Mouse (Mus musculus): ENCODE measurements at regions not wholly inside any gene's neighbourhood (a gene's known extent, or its start where the extent isn't known, plus 50 kb on each side); places are given as distances from the start of the nearest gene placed in this dataset.

DNA sequence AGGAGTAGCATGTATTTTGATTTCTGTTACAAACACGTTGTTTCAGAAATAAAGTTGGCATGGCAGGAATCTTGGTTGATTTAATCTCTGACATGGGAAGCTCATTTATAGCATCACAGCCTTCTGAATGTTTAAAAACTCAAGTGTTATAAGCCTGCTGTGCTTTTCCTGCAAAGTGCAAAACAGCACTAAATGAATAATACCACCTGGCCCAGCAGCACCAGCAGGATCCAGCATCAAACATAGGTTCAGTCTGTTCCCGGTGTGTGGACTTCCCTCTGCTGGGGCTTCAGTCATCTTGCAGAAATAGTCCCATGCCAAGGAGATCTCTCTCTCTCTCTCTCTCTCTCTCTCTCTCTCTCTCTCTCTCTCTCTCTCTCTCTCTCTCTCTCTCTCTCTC, 154.7 kb upstream of the Tox3 start:
- H3K36me3 ChIP-seq = no peaks in the 10 kb centered on the region
- H3K4me3 ChIP-seq (replicated peaks) = no peak overlapping the region
- 54% methylated on average over 2 of the region's 2 CpGs for WGBS
- no peaks in the 10 kb centered on the region for H3K27me3 ChIP-seq
- no peak overlapping the region for H3K9ac ChIP-seq (replicated peaks)
- no peak overlapping the region for H3K27ac ChIP-seq
- no peaks in the 10 kb centered on the region for H3K9me3 ChIP-seq
- no peak for ATAC-seq (ENCODE audit: insufficient number of reproducible peaks, insufficient read depth, low FRiP score, low TSS enrichment, low read depth)
- H3K4me2 ChIP-seq = no peak overlapping the region
- no peaks in the 10 kb centered on the region for H3K4me1 ChIP-seq (replicated peaks)

DNA sequence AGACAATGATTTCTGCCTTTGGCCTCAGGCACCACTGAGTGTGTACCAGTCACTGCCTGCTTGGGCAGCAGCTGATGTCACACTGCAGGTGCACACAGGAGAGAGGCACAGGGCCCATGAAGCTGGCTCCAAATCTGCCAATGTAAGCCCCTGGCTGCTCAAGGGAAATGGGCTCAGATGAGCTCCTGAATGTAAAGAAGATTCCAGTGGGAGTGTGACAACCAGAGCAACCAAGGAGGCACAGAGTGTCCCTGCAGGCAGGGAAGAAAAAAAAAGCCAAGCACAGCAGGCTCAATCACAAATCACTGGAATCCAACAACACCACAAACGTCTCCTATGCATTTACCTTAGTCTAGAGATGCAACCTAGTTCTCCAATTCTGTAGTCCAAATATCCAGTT, 151.2 kb upstream of the Tox3 start:
- H3K36me3 ChIP-seq = no peaks in the 10 kb centered on the region
- H3K4me2 ChIP-seq = no peak overlapping the region
- no peaks in the 10 kb centered on the region for H3K9me3 ChIP-seq
- H3K9ac ChIP-seq (replicated peaks) = no peak overlapping the region
- H3K27me3 ChIP-seq = no peaks in the 10 kb centered on the region
- ATAC-seq (ENCODE audit: insufficient number of reproducible peaks, insufficient read depth, low FRiP score, low TSS enrichment, low read depth) = no peak
- H3K4me3 ChIP-seq (replicated peaks) = no peak overlapping the region
- H3K4me1 ChIP-seq (replicated peaks) = peaks cover 18% of the 10 kb centered on the region
- 54% methylated on average over 1 of the region's 1 CpGs for WGBS
- H3K27ac ChIP-seq = no peak overlapping the region

DNA sequence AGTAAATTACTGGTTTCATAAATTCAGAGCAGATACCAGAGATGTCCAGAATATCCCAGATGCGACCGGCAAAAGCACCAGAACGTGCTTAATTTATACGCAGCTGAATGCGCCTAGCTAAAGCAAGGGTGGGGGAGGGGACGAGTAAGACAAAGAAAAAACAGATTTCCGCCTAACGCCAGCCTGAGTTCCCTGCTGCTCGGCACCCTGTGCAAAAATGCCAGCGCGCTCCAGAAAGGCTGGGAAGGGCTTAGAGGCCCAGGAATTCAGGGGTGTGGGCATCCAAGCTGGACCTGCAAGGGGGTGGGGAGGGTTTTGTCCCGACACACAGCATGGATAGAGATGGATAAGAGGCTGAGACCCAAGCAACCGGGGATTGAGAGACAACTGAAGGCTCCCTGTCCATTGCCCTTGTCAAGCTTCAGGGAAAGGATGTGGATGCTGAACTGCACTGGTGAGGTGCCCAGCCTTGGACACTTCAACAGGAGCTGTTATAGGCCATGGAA, 148.6 kb upstream of the Tox3 start:
- peak overlapping the region; percentile 53 for H3K4me2 ChIP-seq
- 0 out of 2 replicates have a peak overlapping the region, but pooled peaks have one; percentile 12 for H3K4me3 ChIP-seq (replicated peaks)
- H3K4me1 ChIP-seq (replicated peaks) = peaks cover 26% of the 10 kb centered on the region
- no peaks in the 10 kb centered on the region for H3K36me3 ChIP-seq
- H3K27ac ChIP-seq = peak overlapping the region; percentile 67; the same call in 1 of the 2 replicates
- H3K27me3 ChIP-seq = no peaks in the 10 kb centered on the region
- no peaks in the 10 kb centered on the region for H3K9me3 ChIP-seq
- 6% methylated on average over 13 of the region's 13 CpGs for WGBS
- peak; percentile 71 for ATAC-seq (ENCODE audit: insufficient number of reproducible peaks, insufficient read depth, low FRiP score, low TSS enrichment, low read depth)
- H3K9ac ChIP-seq (replicated peaks) = peak overlapping the region; percentile 42; the same call in 1 of the 2 replicates

DNA sequence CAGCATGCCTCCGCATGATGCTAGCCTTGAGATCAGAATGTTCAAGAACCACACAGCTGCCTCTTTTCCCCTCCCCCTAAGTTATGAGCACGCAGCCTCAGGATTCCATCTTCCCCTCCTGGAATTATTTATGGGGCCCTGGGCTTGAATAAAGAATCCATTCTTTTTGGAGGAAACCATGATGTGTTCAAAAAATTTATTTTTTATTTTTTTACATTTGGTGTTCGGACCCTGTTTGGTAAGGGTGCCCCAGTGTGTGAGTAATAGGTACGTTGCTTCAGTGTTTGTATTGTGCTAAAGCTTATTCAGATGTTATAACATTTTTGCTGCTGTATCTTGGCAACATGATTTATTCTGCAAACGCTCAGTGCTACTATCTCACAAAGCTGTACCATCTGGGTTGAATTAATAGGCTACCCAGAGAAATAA, 147.8 kb upstream of the Tox3 start:
- 0 out of 2 replicates have a peak, but pooled peaks have one; percentile 47 for ATAC-seq (ENCODE audit: insufficient number of reproducible peaks, insufficient read depth, low FRiP score, low TSS enrichment, low read depth)
- peak overlapping the region; percentile 62; the same call in 1 of the 2 replicates for H3K27ac ChIP-seq
- WGBS = 36% methylated on average over 5 of the region's 5 CpGs
- no peak overlapping the region for H3K4me3 ChIP-seq (replicated peaks)
- no peaks in the 10 kb centered on the region for H3K9me3 ChIP-seq
- no peaks in the 10 kb centered on the region for H3K36me3 ChIP-seq
- no peak overlapping the region for H3K9ac ChIP-seq (replicated peaks)
- no peaks in the 10 kb centered on the region; the same call in 1 of the 2 replicates for H3K27me3 ChIP-seq
- peaks cover 26% of the 10 kb centered on the region for H3K4me1 ChIP-seq (replicated peaks)
- H3K4me2 ChIP-seq = peak overlapping the region; percentile 53

DNA sequence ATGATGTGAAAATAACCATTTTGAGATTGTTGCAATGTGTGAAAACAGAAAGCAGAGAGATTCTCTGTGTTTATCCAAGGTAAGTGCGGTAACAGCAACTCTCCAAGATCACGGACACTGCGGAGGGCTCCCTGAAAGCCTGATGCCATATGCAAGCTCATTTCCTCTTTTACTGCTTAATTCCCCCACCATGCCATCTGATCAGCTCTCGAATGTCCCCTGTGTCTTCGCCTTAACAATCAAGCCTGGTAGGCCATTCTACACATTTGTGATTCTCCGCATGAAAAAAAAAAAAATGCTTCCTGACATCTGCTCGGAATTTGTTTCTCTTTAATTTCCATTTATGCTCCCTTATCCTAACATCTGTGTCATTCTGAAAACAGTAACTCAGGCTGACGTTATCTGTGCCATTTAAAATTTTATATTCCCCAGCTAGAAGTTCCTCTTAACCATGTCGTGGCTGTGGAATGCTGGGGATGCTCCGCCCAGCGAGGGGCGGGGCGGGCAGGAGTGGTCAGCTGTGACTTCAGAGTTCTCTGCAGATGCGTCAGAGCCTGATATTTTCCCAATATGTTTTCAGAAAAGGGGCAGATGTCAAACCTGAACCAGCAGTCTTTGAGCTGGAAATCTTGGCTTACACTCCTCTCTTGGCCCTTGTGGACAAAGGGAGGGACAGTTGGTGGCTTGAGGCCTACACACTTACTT, 144.5 kb upstream of the Tox3 start:
- ATAC-seq (ENCODE audit: insufficient number of reproducible peaks, insufficient read depth, low FRiP score, low TSS enrichment, low read depth) = no peak
- no peak overlapping the region for H3K4me3 ChIP-seq (replicated peaks)
- H3K9me3 ChIP-seq = no peaks in the 10 kb centered on the region
- H3K4me2 ChIP-seq = no peak overlapping the region
- H3K27ac ChIP-seq = no peak overlapping the region
- H3K36me3 ChIP-seq = no peaks in the 10 kb centered on the region
- H3K9ac ChIP-seq (replicated peaks) = no peak overlapping the region
- WGBS = 54% methylated on average over 14 of the region's 14 CpGs
- peaks cover 4% of the 10 kb centered on the region for H3K27me3 ChIP-seq
- H3K4me1 ChIP-seq (replicated peaks) = peaks cover 26% of the 10 kb centered on the region

DNA sequence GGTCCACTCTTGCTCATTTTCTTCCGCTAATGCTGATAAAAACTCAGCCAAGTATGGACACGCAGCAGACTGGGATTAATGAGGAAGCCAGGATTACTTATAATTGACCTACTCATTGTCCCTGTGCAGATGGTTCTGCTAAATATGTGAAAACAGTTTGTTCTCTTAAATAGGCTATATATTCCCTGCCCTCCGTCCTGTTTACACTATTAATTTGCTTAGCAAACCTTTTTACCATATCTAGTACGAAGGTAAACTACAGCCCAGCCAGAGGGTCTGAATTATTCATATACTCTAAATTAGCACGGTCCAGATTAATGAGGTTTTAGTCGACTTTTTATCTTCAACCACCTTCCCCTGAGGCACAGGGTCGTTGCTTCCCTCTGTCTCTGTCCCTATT, 143.5 kb upstream of the Tox3 start:
- Histone ChIP-seq H3K9me3 (no peaks in the 10 kb centered on the region), H3K4me2 (no peak overlapping the region), H3K36me3 (no peaks in the 10 kb centered on the region), H3K4me3 (replicated peaks) (no peak overlapping the region), H3K27ac (no peak overlapping the region), H3K27me3 (peaks cover 4% of the 10 kb centered on the region), H3K9ac (replicated peaks) (no peak overlapping the region), H3K4me1 (replicated peaks) (peaks cover 21% of the 10 kb centered on the region)
- ATAC-seq (ENCODE audit: insufficient number of reproducible peaks, insufficient read depth, low FRiP score, low TSS enrichment, low read depth) = no peak
- 54% methylated on average over 7 of the region's 7 CpGs for WGBS

DNA sequence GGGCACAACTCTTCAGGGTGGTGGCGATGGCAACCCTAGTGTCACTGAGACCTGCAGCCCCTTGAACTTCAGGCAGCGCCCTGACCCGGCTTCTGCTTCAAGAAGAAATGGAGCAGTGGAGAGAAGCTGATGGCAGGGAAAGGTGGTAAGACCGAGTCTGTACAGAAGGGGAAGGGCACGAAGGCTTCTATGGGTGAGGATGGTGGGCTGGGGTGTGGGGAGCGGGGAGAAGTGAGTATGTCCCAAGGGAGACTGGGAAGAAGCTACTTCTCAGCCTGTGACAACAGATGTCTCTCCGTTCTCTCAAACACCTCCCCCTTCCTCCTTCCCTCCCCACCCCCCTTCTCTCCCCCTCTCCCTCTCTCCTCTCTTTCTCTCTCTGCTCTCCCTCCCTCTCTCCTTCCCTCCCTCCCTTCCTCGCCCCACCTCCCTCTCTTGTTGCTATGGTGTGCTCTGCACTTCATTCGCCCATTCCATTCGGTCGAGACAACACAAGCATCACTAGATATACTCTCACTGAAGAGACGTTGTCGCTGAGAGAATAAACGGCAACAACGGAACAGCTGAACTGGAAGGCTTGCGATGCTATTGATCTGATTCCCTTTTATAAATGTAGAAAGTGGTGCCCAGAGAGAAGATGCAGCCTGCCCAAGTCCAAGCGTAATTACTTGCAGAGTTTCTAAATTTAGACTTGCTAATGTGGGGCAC, 142.7 kb upstream of the Tox3 start:
- no peaks in the 10 kb centered on the region for H3K9me3 ChIP-seq
- ATAC-seq (ENCODE audit: insufficient number of reproducible peaks, insufficient read depth, low FRiP score, low TSS enrichment, low read depth) = no peak
- H3K36me3 ChIP-seq = no peaks in the 10 kb centered on the region
- no peak overlapping the region for H3K4me2 ChIP-seq
- H3K27ac ChIP-seq = no peak overlapping the region
- H3K27me3 ChIP-seq = peaks cover 4% of the 10 kb centered on the region
- WGBS = 66% methylated on average over 17 of the region's 17 CpGs
- peaks cover 15% of the 10 kb centered on the region for H3K4me1 ChIP-seq (replicated peaks)
- no peak overlapping the region for H3K9ac ChIP-seq (replicated peaks)
- no peak overlapping the region for H3K4me3 ChIP-seq (replicated peaks)

DNA sequence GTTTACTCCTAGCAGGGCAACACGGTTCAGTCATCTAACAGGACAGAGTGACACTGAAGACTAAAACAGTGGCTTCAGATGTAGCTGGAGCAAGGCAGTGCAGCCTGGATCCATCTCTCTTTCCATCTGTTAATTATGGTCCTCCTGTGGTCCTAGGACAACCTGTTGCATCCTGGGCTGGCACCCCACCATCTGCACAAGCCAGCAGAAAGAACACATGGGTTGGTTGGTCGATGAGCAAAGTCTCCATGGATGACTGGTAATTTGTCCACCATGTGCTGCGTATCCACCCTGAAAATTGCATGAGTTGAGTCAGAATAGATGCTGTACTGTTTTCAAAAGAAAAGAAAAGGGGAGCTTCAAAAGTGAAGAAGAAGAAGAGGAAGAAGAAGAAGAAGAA, 138.4 kb upstream of the Tox3 start:
- no peak overlapping the region for H3K4me2 ChIP-seq
- H3K9me3 ChIP-seq = no peaks in the 10 kb centered on the region
- no peak overlapping the region for H3K4me3 ChIP-seq (replicated peaks)
- H3K27me3 ChIP-seq = peaks cover 4% of the 10 kb centered on the region
- 79% methylated on average over 3 of the region's 3 CpGs for WGBS
- ATAC-seq (ENCODE audit: insufficient number of reproducible peaks, insufficient read depth, low FRiP score, low TSS enrichment, low read depth) = no peak
- no peaks in the 10 kb centered on the region for H3K36me3 ChIP-seq
- no peaks in the 10 kb centered on the region for H3K4me1 ChIP-seq (replicated peaks)
- H3K27ac ChIP-seq = no peak overlapping the region
- no peak overlapping the region for H3K9ac ChIP-seq (replicated peaks)

DNA sequence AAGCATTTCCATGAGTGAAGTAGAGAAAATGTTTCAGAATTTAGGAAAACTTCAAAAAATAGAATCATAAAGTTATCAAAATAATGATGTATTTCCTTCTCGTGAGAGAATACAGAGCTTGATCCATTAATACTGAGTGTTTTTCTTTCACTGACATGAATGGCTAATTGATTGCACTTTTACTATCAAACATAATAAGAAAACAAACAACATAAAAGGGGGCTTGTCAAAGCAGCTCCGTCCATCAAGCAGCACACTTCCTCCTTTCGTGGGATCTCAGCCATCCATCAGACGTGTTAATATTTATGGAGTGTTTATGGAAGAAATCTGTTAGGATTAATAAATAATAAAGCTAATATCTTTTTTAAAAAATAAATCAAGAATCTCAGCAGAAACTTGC, 130.0 kb upstream of the Tox3 start:
- Histone ChIP-seq H3K4me3 (replicated peaks) (no peak overlapping the region), H3K4me2 (no peak overlapping the region), H3K9ac (replicated peaks) (no peak overlapping the region), H3K4me1 (replicated peaks) (no peaks in the 10 kb centered on the region), H3K36me3 (no peaks in the 10 kb centered on the region), H3K27ac (no peak overlapping the region), H3K27me3 (no peaks in the 10 kb centered on the region), H3K9me3 (no peaks in the 10 kb centered on the region)
- ATAC-seq (ENCODE audit: insufficient number of reproducible peaks, insufficient read depth, low FRiP score, low TSS enrichment, low read depth) = no peak
- WGBS = 29% methylated on average over 4 of the region's 4 CpGs

DNA sequence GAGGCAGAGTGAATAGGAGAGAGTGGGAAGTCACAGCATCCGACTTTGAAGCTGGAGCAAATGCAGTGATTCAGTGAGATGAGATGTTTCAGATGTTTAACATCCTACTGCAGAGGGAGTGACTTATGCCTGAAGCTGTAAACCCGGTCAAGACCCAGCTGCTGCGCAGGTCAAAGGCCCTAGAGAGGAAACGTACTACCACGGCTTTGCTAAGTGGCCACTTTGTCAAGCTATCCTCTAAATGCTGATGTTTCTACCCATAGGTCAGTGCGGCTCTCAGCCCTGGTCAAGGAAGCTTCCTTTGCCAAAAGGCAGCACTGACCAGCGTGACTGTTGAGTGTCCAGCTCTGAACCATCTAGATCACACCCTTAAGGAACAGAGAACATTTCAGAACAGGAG, 125.9 kb upstream of the Tox3 start:
- Histone ChIP-seq H3K4me1 (replicated peaks) (no peaks in the 10 kb centered on the region), H3K27ac (no peak overlapping the region), H3K4me3 (replicated peaks) (no peak overlapping the region), H3K9me3 (no peaks in the 10 kb centered on the region), H3K27me3 (no peaks in the 10 kb centered on the region), H3K36me3 (no peaks in the 10 kb centered on the region), H3K4me2 (no peak overlapping the region), H3K9ac (replicated peaks) (no peak overlapping the region)
- 57% methylated on average over 7 of the region's 7 CpGs for WGBS
- no peak for ATAC-seq (ENCODE audit: insufficient number of reproducible peaks, insufficient read depth, low FRiP score, low TSS enrichment, low read depth)

DNA sequence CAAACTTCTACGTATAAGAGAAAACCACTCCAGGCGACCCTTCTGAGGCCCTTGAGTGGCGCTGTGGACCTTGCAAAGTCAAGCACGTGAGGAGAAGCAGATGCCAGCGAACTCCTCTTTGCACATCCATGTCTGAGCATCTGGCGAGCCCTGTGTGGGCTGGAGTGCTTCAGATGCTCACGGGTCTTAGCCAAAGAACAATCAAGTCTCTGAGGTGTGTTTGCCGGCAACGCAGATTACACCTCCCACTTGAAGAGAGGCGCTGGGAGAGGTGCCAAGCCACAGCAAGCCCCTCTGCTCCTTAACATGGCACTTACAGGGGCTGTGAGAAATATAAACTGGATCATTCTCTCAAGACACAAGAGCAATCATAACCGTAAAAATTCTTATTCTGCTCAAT, 122.7 kb upstream of the Tox3 start:
- no peak overlapping the region for H3K4me3 ChIP-seq (replicated peaks)
- H3K27ac ChIP-seq = no peak overlapping the region
- H3K27me3 ChIP-seq = no peaks in the 10 kb centered on the region; the same call in 1 of the 2 replicates
- no peak overlapping the region for H3K9ac ChIP-seq (replicated peaks)
- H3K4me1 ChIP-seq (replicated peaks) = peaks cover 11% of the 10 kb centered on the region
- WGBS = 84% methylated on average over 11 of the region's 11 CpGs
- ATAC-seq (ENCODE audit: insufficient number of reproducible peaks, insufficient read depth, low FRiP score, low TSS enrichment, low read depth) = no peak
- no peak overlapping the region for H3K4me2 ChIP-seq
- H3K9me3 ChIP-seq = no peaks in the 10 kb centered on the region
- H3K36me3 ChIP-seq = no peaks in the 10 kb centered on the region

Data from limb, embryonic 12.5 days (tissue).